Mouse (Mus musculus) lung, postnatal 10 days (tissue): Measurements from ENCODE around the gene Top2b.

Experiments used
- DNase-seq: peaks from one replicate; pipeline ENCODE4 v3.0.0; 2021

Gene Top2b

GRCm38 (mm10) chr14:16364878-16365337 is at the start of gene Top2b:
Gene Top2b (plus strand): TSS chr14:16365179.
- peak; percentile 99 for DNase-seq

GRCm38 (mm10) chr14:16316715-16317114 is 48.3 kb upstream of the Top2b start:
- DNase-seq, result no peak

GRCm38 (mm10) chr14:16319818-16320217 is 45.2 kb upstream of the Top2b start:
- no peak for DNase-seq

- no peak for DNase-seq
These were observed 40.6 kb upstream of the Top2b start for GRCm38 (mm10) chr14:16324394-16324793.

- no peak for DNase-seq
These were observed 39.8 kb upstream of the Top2b start for GRCm38 (mm10) chr14:16325208-16325607.

- DNase-seq, result peak; percentile 58
These were observed 36.4 kb upstream of the Top2b start for GRCm38 (mm10) chr14:16328531-16328930.

GRCm38 (mm10) chr14:16328959-16329480 is 36.0 kb upstream of the Top2b start:
- DNase-seq, result no peak

GRCm38 (mm10) chr14:16329756-16330155 is 35.2 kb upstream of the Top2b start:
- DNase-seq, result no peak

GRCm38 (mm10) chr14:16334260-16334659 is 30.7 kb upstream of the Top2b start:
- DNase-seq, result no peak

- DNase-seq, result no peak
These were observed 29.1 kb upstream of the Top2b start for GRCm38 (mm10) chr14:16335835-16336417.

GRCm38 (mm10) chr14:16347505-16347904 is 17.5 kb upstream of the Top2b start:
- no peak for DNase-seq

- no peak for DNase-seq
These were observed 5.3 kb upstream of the Top2b start for GRCm38 (mm10) chr14:16359704-16360103.

- peak; percentile 74 for DNase-seq
These were observed 683 bp upstream of the Top2b start for GRCm38 (mm10) chr14:16364161-16364831.

GRCm38 (mm10) chr14:16365362-16366173 is 589 bp downstream of the Top2b start:
- peak; percentile 81 for DNase-seq

- no peak for DNase-seq
These were observed 1.4 kb downstream of the Top2b start for GRCm38 (mm10) chr14:16366174-16366889.

GRCm38 (mm10) chr14:16366986-16367385 is 2.0 kb downstream of the Top2b start:
- DNase-seq, result no peak

GRCm38 (mm10) chr14:16372761-16373160 is 7.8 kb downstream of the Top2b start:
- no peak for DNase-seq

GRCm38 (mm10) chr14:16373190-16373589 is 8.2 kb downstream of the Top2b start:
- no peak for DNase-seq

- peak; percentile 79 for DNase-seq
These were observed 15.1 kb downstream of the Top2b start for GRCm38 (mm10) chr14:16379917-16380570.

- DNase-seq, result no peak
These were observed 19.8 kb downstream of the Top2b start for GRCm38 (mm10) chr14:16384783-16385182.

- no peak for DNase-seq
These were observed 40.2 kb downstream of the Top2b start for GRCm38 (mm10) chr14:16405187-16405586.

- no peak for DNase-seq
These were observed 49.2 kb downstream of the Top2b start for GRCm38 (mm10) chr14:16414163-16414562.
